Mouse (Mus musculus) midbrain, embryonic 14.5 days (tissue): ENCODE measurements around the gene Gse1. TPM values are rescaled to one million over a fixed set of nuclear protein-coding genes. Genes with fewer than 3 reads are reported as not detected.

Experiments used
- ATAC-seq: fragments of 200-750 bp; cut with Nextera tagmentation; 2 replicates; pipeline ENCODE4 v1.8.0; 2017; ENCODE audit warnings: moderate number of reproducible peaks, moderate library complexity; ENCODE audit not compliant: low FRiP score, low TSS enrichment
- DNase-seq: peaks from one replicate; pipeline ENCODE4 v3.0.0-alpha.2; 2015
- H3K27ac ChIP-seq: fragments of 300-500 bp; sonication (generic); replicated peaks from 2 replicates; pipeline ENCODE4 v1.5.1; 2014; ENCODE audit warnings: mild to moderate bottlenecking, low read depth, low read length, moderate library complexity
- H3K27me3 ChIP-seq: fragments of 300-500 bp; sonication (generic); 2 replicates; pipeline ENCODE4 v1.6.1; 2014; ENCODE audit warnings: low read length, control low read depth, mixed read lengths; ENCODE audit not compliant: control insufficient read depth, insufficient read depth
- H3K36me3 ChIP-seq: fragments of 300-500 bp; sonication (generic); 2 replicates; pipeline ENCODE4 v1.6.1; 2014; ENCODE audit warnings: low read length, control low read depth; ENCODE audit not compliant: control insufficient read depth, insufficient read depth
- H3K4me1 ChIP-seq: fragments of 300-500 bp; sonication (generic); 2 replicates; pipeline ENCODE4 v1.6.1; 2014; ENCODE audit warnings: mild to moderate bottlenecking, antibody characterized with exemption, low read length, control low read depth; ENCODE audit not compliant: control insufficient read depth, insufficient read depth
- H3K4me2 ChIP-seq: fragments of 300-500 bp; sonication (generic); 2 replicates; pipeline ENCODE4 v1.6.1; 2014; ENCODE audit warnings: mild to moderate bottlenecking, low read length, moderate library complexity
- H3K4me3 ChIP-seq: fragments of 300-500 bp; sonication (generic); replicated peaks from 2 replicates; pipeline ENCODE4 v1.5.1; 2014; ENCODE audit warnings: low read depth, low read length
- H3K9ac ChIP-seq: fragments of 300-500 bp; sonication (generic); replicated peaks from 2 replicates; pipeline ENCODE4 v1.6.1; 2014; ENCODE audit warnings: mild to moderate bottlenecking, low read length, moderate library complexity
- H3K9me3 ChIP-seq: fragments of 300-500 bp; sonication (generic); 2 replicates; pipeline ENCODE4 v1.6.1; 2016; ENCODE audit warnings: low read length, control low read depth, mixed read lengths; ENCODE audit not compliant: control insufficient read depth
- WGBS: fragments of 180-500 bp; shearing (Covaris S2); extraction: QIAGEN DNeasy Blood & Tissue Kit; methylation state at CpG from one replicate; pipeline ENCODE4 v1.1.7; 2014; 5-methylcytosine and 5-hydroxymethylcytosine counted together
- polyA plus RNA-seq: library from polyadenylated mRNA; unstranded; fragments of >200 nt; fragmentation: Nextera tagmentation; extraction: Ambion mirVana; gene quantifications from 2 replicates; pipeline ENCODE4 v1.2.1, GENCODE M21; 2014

The Gse1 gene
- polyA plus RNA-seq, 1 experiment from 2014 or later = 28.6 TPM

- no peaks in the 10 kb centered on the region for H3K36me3 ChIP-seq
- DNase-seq (no peak), ATAC-seq (no peak)
- no peak overlapping the region for H3K4me2 ChIP-seq
- H3K27ac ChIP-seq = no peak overlapping the region
- no peak overlapping the region for H3K9ac ChIP-seq
- H3K9me3 ChIP-seq = no peaks in the 10 kb centered on the region
- H3K4me1 ChIP-seq = peaks cover 81% of the 10 kb centered on the region
- H3K4me3 ChIP-seq = no peak overlapping the region
- WGBS = 78% methylated on average over 5 of the region's 5 CpGs
- no peaks in the 10 kb centered on the region for H3K27me3 ChIP-seq
Measured at GRCm38 (mm10) chr8:120420226-120420625, 192.0 kb downstream of the Gse1 start.

- Histone ChIP-seq H3K4me3 (no peak overlapping the region), H3K9me3 (no peaks in the 10 kb centered on the region), H3K27ac (0 out of 2 replicates have a peak overlapping the region, but pooled peaks have one; percentile 37), H3K4me1 (peaks cover 81% of the 10 kb centered on the region), H3K27me3 (no peaks in the 10 kb centered on the region), H3K4me2 (no peak overlapping the region), H3K9ac (no peak overlapping the region), H3K36me3 (no peaks in the 10 kb centered on the region)
- WGBS = 8% methylated on average over 9 of the region's 9 CpGs
- no peak for ATAC-seq
- DNase-seq = no peak
Measured at GRCm38 (mm10) chr8:120421638-120422037, 193.4 kb downstream of the Gse1 start.

GRCm38 (mm10) chr8:120422236-120422635, 194.0 kb downstream of the Gse1 start:
- Histone ChIP-seq H3K4me1 (peaks cover 81% of the 10 kb centered on the region), H3K27me3 (no peaks in the 10 kb centered on the region), H3K4me3 (no peak overlapping the region), H3K9me3 (no peaks in the 10 kb centered on the region), H3K36me3 (no peaks in the 10 kb centered on the region), H3K27ac (no peak overlapping the region), H3K4me2 (no peak overlapping the region), H3K9ac (no peak overlapping the region)
- DNase-seq (no peak), ATAC-seq (no peak)
- 76% methylated on average over 8 of the region's 8 CpGs for WGBS

GRCm38 (mm10) chr8:120423576-120423975, 195.3 kb downstream of the Gse1 start:
- Histone ChIP-seq H3K9me3 (no peaks in the 10 kb centered on the region), H3K9ac (no peak overlapping the region; the same call in 1 of the 2 replicates), H3K4me3 (no peak overlapping the region), H3K27me3 (no peaks in the 10 kb centered on the region), H3K27ac (peak overlapping the region; percentile 89), H3K4me1 (peaks cover 78% of the 10 kb centered on the region), H3K4me2 (no peak overlapping the region), H3K36me3 (no peaks in the 10 kb centered on the region)
- 29% methylated on average over 7 of the region's 7 CpGs for WGBS
- DNase-seq (no peak), ATAC-seq (no peak)

GRCm38 (mm10) chr8:120424829-120425198, 196.6 kb downstream of the Gse1 start:
- no peak overlapping the region for H3K4me2 ChIP-seq
- H3K4me1 ChIP-seq = peaks cover 77% of the 10 kb centered on the region
- H3K4me3 ChIP-seq = no peak overlapping the region
- peak overlapping the region; percentile 24; the same call in 1 of the 2 replicates for H3K9ac ChIP-seq
- H3K9me3 ChIP-seq = no peaks in the 10 kb centered on the region
- ATAC-seq (no peak), DNase-seq (no peak)
- no peaks in the 10 kb centered on the region for H3K36me3 ChIP-seq
- WGBS = 20% methylated on average over 4 of the region's 4 CpGs
- peak overlapping the region; percentile 89 for H3K27ac ChIP-seq
- H3K27me3 ChIP-seq = no peaks in the 10 kb centered on the region

- DNase-seq (peak; percentile 88), ATAC-seq (peak; percentile 79)
- Histone ChIP-seq H3K27ac (peak overlapping the region; percentile 89), H3K36me3 (no peaks in the 10 kb centered on the region), H3K4me1 (peaks cover 76% of the 10 kb centered on the region), H3K9me3 (no peaks in the 10 kb centered on the region), H3K4me2 (peak overlapping the region; percentile 14; the same call in 1 of the 2 replicates), H3K27me3 (no peaks in the 10 kb centered on the region), H3K4me3 (no peak overlapping the region), H3K9ac (peak overlapping the region; percentile 24; the same call in 1 of the 2 replicates)
- WGBS = 5% methylated on average over 8 of the region's 8 CpGs
Measured at GRCm38 (mm10) chr8:120425199-120425941, 197.1 kb downstream of the Gse1 start.

- no peaks in the 10 kb centered on the region for H3K27me3 ChIP-seq
- WGBS = 18% methylated on average over 1 of the region's 1 CpGs
- no peaks in the 10 kb centered on the region for H3K36me3 ChIP-seq
- no peak overlapping the region for H3K4me2 ChIP-seq
- peak overlapping the region; percentile 89 for H3K27ac ChIP-seq
- no peak for ATAC-seq
- H3K9ac ChIP-seq = no peak overlapping the region
- no peaks in the 10 kb centered on the region for H3K9me3 ChIP-seq
- H3K4me1 ChIP-seq = peaks cover 70% of the 10 kb centered on the region
- no peak for DNase-seq
- H3K4me3 ChIP-seq = no peak overlapping the region
Measured at GRCm38 (mm10) chr8:120426105-120426504, 197.8 kb downstream of the Gse1 start.

- Histone ChIP-seq H3K4me1 (peaks cover 63% of the 10 kb centered on the region), H3K27me3 (no peaks in the 10 kb centered on the region), H3K4me2 (no peak overlapping the region), H3K4me3 (no peak overlapping the region), H3K9ac (no peak overlapping the region), H3K27ac (peak overlapping the region; percentile 89), H3K9me3 (no peaks in the 10 kb centered on the region), H3K36me3 (no peaks in the 10 kb centered on the region)
- DNase-seq (peak; percentile 72), ATAC-seq (no peak)
- 16% methylated on average over 20 of the region's 20 CpGs for WGBS
Measured at GRCm38 (mm10) chr8:120426622-120427385, 198.5 kb downstream of the Gse1 start.
